Mouse (Mus musculus) heart, postnatal 0 days (tissue): ENCODE data around the gene Cenpc1. TPM values are rescaled to one million over a fixed set of nuclear protein-coding genes. Genes with fewer than 3 reads are reported as not detected.

Experiments used
- ATAC-seq: fragments of 200-750 bp; cut with Nextera tagmentation; 2 replicates; pipeline ENCODE4 v1.8.0; 2017; ENCODE audit warnings: low read depth, moderate number of reproducible peaks, moderate library complexity; ENCODE audit not compliant: insufficient read depth
- DNase-seq: peaks from one replicate; pipeline ENCODE4 v3.0.0-alpha.2; 2016; ENCODE audit warnings: low spot score
- H3K27ac ChIP-seq: fragments of 300-500 bp; sonication (generic); 2 replicates; pipeline ENCODE4 v1.5.1; 2014; ENCODE audit warnings: low read depth, mild to moderate bottlenecking
- H3K27me3 ChIP-seq: fragments of 300-500 bp; sonication (generic); 2 replicates; pipeline ENCODE4 v1.6.1; 2014; ENCODE audit warnings: low read length, mixed read lengths; ENCODE audit not compliant: control insufficient read depth, insufficient read depth
- H3K36me3 ChIP-seq: fragments of 300-500 bp; sonication (generic); replicated peaks from 2 replicates; pipeline ENCODE4 v1.6.1; 2014; ENCODE audit warnings: low read length, mixed read lengths; ENCODE audit not compliant: control insufficient read depth, insufficient read depth
- H3K4me1 ChIP-seq: fragments of 300-500 bp; sonication (generic); 2 replicates; pipeline ENCODE4 v1.6.1; 2014; ENCODE audit warnings: antibody characterized with exemption; ENCODE audit not compliant: control insufficient read depth, insufficient read depth
- H3K4me2 ChIP-seq: fragments of 300-500 bp; sonication (generic); 2 replicates; pipeline ENCODE4 v1.6.1; 2014; ENCODE audit warnings: low read depth, mild to moderate bottlenecking, low read length, moderate library complexity
- H3K4me3 ChIP-seq: fragments of 300-500 bp; sonication (generic); 2 replicates; pipeline ENCODE4 v1.5.1; 2014; ENCODE audit warnings: low read depth, low read length
- H3K9ac ChIP-seq: fragments of 300-500 bp; sonication (generic); replicated peaks from 2 replicates; pipeline ENCODE4 v1.6.1; 2014; ENCODE audit warnings: low read depth, low read length, mixed read lengths
- H3K9me3 ChIP-seq: fragments of 300-500 bp; sonication (generic); replicated peaks from 2 replicates; pipeline ENCODE4 v1.6.1; 2016; ENCODE audit warnings: low read length; ENCODE audit not compliant: control insufficient read depth
- CTCF ChIP-seq: IDR thresholded peaks from 2 replicates; pipeline ENCODE4 v1.5.1; 2016; ENCODE audit warnings: antibody characterized with exemption, control low read depth, low read depth
- EP300 ChIP-seq: IDR thresholded peaks from 2 replicates; pipeline ENCODE4 v1.6.1; 2016; ENCODE audit warnings: antibody characterized with exemption, low read depth
- WGBS: fragments of 180-500 bp; shearing (Covaris S2); extraction: QIAGEN DNeasy Blood & Tissue Kit; methylation state at CpG from one replicate; pipeline ENCODE4 v1.1.7; 2014; 5-methylcytosine and 5-hydroxymethylcytosine counted together
- polyA plus RNA-seq: library from polyadenylated mRNA; unstranded; fragments of >200 nt; fragmentation: Nextera tagmentation; extraction: Ambion mirVana; gene quantifications from 2 replicates; pipeline ENCODE4 v1.2.1, GENCODE M21; 2015
- total RNA-seq: library from RNA; depleted of rRNA; stranded (reverse); fragments of >200 nt; gene quantifications from 2 replicates; pipeline ENCODE4 v1.2.3, GENCODE M21; 2014; ENCODE audit warnings: low replicate concordance

Gene Cenpc1
- total and polyA plus RNA-seq, 2 experiments from 2014 or later, result 5.5 to 10.2 TPM

- DNase-seq, result no peak
- no peak overlapping the region for H3K27ac ChIP-seq
- no peak overlapping the region for H3K9ac ChIP-seq
- WGBS, result 97% methylated on average over 2 of the region's 2 CpGs
- 0 out of 2 replicates have a peak, but pooled peaks cover 3% of the 10 kb centered on the region for H3K9me3 ChIP-seq
- no peaks in the 10 kb centered on the region for H3K27me3 ChIP-seq
- H3K36me3 ChIP-seq, result peaks cover 3% of the 10 kb centered on the region; the same call in 1 of the 2 replicates
- H3K4me3 ChIP-seq, result no peak overlapping the region
- H3K4me2 ChIP-seq, result no peak overlapping the region
- TF ChIP-seq EP300, result no peak
- TF ChIP-seq CTCF, result no peak
- ATAC-seq, result no peak
- no peaks in the 10 kb centered on the region for H3K4me1 ChIP-seq
Measured at GRCm38 (mm10) chr5:86102176-86102575, 36.8 kb upstream of the Cenpc1 start.

GRCm38 (mm10) chr5:86100621-86101020 lies 35.2 kb upstream of the Cenpc1 start:
- no peaks in the 10 kb centered on the region for H3K4me1 ChIP-seq
- no peak overlapping the region for H3K27ac ChIP-seq
- H3K27me3 ChIP-seq, result no peaks in the 10 kb centered on the region
- no peak for TF ChIP-seq CTCF
- no peak for TF ChIP-seq EP300
- H3K4me3 ChIP-seq, result no peak overlapping the region
- no peaks in the 10 kb centered on the region for H3K9me3 ChIP-seq
- WGBS, result 75% methylated on average over 3 of the region's 3 CpGs
- DNase-seq (no peak), ATAC-seq (no peak)
- H3K36me3 ChIP-seq, result no peaks in the 10 kb centered on the region
- no peak overlapping the region for H3K9ac ChIP-seq
- no peak overlapping the region for H3K4me2 ChIP-seq

- Histone ChIP-seq H3K27ac (no peak overlapping the region), H3K4me1 (no peaks in the 10 kb centered on the region), H3K4me2 (no peak overlapping the region), H3K9me3 (no peaks in the 10 kb centered on the region), H3K36me3 (no peaks in the 10 kb centered on the region), H3K4me3 (no peak overlapping the region), H3K27me3 (no peaks in the 10 kb centered on the region), H3K9ac (no peak overlapping the region)
- TF ChIP-seq EP300 (no peak), CTCF (no peak)
- 57% methylated on average over 3 of the region's 3 CpGs for WGBS
- ATAC-seq (no peak), DNase-seq (no peak)
Measured at GRCm38 (mm10) chr5:86098988-86099387, 33.6 kb upstream of the Cenpc1 start.

GRCm38 (mm10) chr5:86094754-86095153 lies 29.4 kb upstream of the Cenpc1 start:
- 33% methylated on average over 9 of the region's 9 CpGs for whole genome bisulfite sequencing
- DNase-seq (no peak), ATAC-seq (no peak)
- Histone ChIP-seq H3K27me3 (no peaks in the 10 kb centered on the region), H3K4me2 (no peak overlapping the region), H3K9ac (no peak overlapping the region), H3K27ac (no peak overlapping the region), H3K4me1 (no peaks in the 10 kb centered on the region), H3K9me3 (no peaks in the 10 kb centered on the region), H3K36me3 (no peaks in the 10 kb centered on the region), H3K4me3 (no peak overlapping the region)
- TF ChIP-seq CTCF (no peak), EP300 (no peak)

- TF ChIP-seq EP300 (no peak), CTCF (no peak)
- ATAC-seq (no peak), DNase-seq (no peak)
- H3K27ac ChIP-seq, result no peak overlapping the region
- no peak overlapping the region for H3K4me3 ChIP-seq
- no peaks in the 10 kb centered on the region for H3K27me3 ChIP-seq
- H3K4me1 ChIP-seq, result no peaks in the 10 kb centered on the region
- no peak overlapping the region for H3K4me2 ChIP-seq
- no peak overlapping the region for H3K9ac ChIP-seq
- H3K9me3 ChIP-seq, result no peaks in the 10 kb centered on the region
- no peaks in the 10 kb centered on the region for H3K36me3 ChIP-seq
- WGBS, result 64% methylated on average over 6 of the region's 6 CpGs
Measured at GRCm38 (mm10) chr5:86086751-86087150, 21.4 kb upstream of the Cenpc1 start.

- Histone ChIP-seq H3K4me1 (no peaks in the 10 kb centered on the region), H3K27ac (no peak overlapping the region), H3K27me3 (no peaks in the 10 kb centered on the region), H3K36me3 (no peaks in the 10 kb centered on the region), H3K9ac (no peak overlapping the region), H3K4me2 (no peak overlapping the region), H3K9me3 (no peaks in the 10 kb centered on the region), H3K4me3 (no peak overlapping the region)
- TF ChIP-seq CTCF, result no peak
- TF ChIP-seq EP300, result no peak
- ATAC-seq (no peak), DNase-seq (no peak)
- 75% methylated on average over 7 of the region's 7 CpGs for WGBS
Measured at GRCm38 (mm10) chr5:86084979-86085378, 19.6 kb upstream of the Cenpc1 start.
